Mouse (Mus musculus) hindlimb bud, embryonic 11.5 days (tissue): ENCODE results near the gene Chaf1a.
"Not testable (repeated sequence)": the region's sequence is repeated elsewhere in the genome, so short reads cannot be mapped to it uniquely, and the experiment has no call there.

Experiments
- DNase-seq: peaks from one replicate; pipeline ENCODE4 v3.0.0-alpha.2; 2012; ENCODE audit warnings: low read depth, low spot score; ENCODE audit errors: extremely low spot score

Chaf1a gene

GRCm38 (mm10) chr17:56079921-56080320, 39.7 kb downstream of the Chaf1a start:
- DNase-seq: no peak

- DNase-seq: peak; percentile 66
Measured at GRCm38 (mm10) chr17:56080781-56081585, 40.7 kb downstream of the Chaf1a start.

- DNase-seq: no peak
Measured at GRCm38 (mm10) chr17:56092312-56092711, 52.1 kb downstream of the Chaf1a start.

GRCm38 (mm10) chr17:56092794-56093193, 52.6 kb downstream of the Chaf1a start:
- no peak for DNase-seq

- DNase-seq: no peak
Measured at GRCm38 (mm10) chr17:56096883-56097282, 56.6 kb downstream of the Chaf1a start.

- DNase-seq: no peak
Measured at GRCm38 (mm10) chr17:56098180-56098579, 57.9 kb downstream of the Chaf1a start.

- DNase-seq: no peak
Measured at GRCm38 (mm10) chr17:56098711-56099572, 58.7 kb downstream of the Chaf1a start.

- no peak for DNase-seq
Measured at GRCm38 (mm10) chr17:56100811-56101210, 60.6 kb downstream of the Chaf1a start.

GRCm38 (mm10) chr17:56102158-56102557, 61.9 kb downstream of the Chaf1a start:
- DNase-seq: no peak

- no peak for DNase-seq
Measured at GRCm38 (mm10) chr17:56102927-56103326, 62.7 kb downstream of the Chaf1a start.

- no peak for DNase-seq
Measured at GRCm38 (mm10) chr17:56103465-56104285, 63.4 kb downstream of the Chaf1a start.

- DNase-seq: not testable (repeated sequence)
Measured at GRCm38 (mm10) chr17:56104821-56105220, 64.6 kb downstream of the Chaf1a start.

GRCm38 (mm10) chr17:56106436-56106835, 66.2 kb downstream of the Chaf1a start:
- DNase-seq: not testable (repeated sequence)

GRCm38 (mm10) chr17:56106981-56107380, 66.7 kb downstream of the Chaf1a start:
- no peak for DNase-seq

GRCm38 (mm10) chr17:56107736-56108135, 67.5 kb downstream of the Chaf1a start:
- DNase-seq: no peak

GRCm38 (mm10) chr17:56108334-56109044, 68.2 kb downstream of the Chaf1a start:
- DNase-seq: no peak

- no peak for DNase-seq
Measured at GRCm38 (mm10) chr17:56109219-56110051, 69.2 kb downstream of the Chaf1a start, which contains the start of gene Plin4. Plin4 (minus strand) TSS chr17:56109803.

- no peak for DNase-seq
Measured at GRCm38 (mm10) chr17:56110571-56110970, 70.3 kb downstream of the Chaf1a start.

GRCm38 (mm10) chr17:56111021-56111420, 70.8 kb downstream of the Chaf1a start:
- DNase-seq: no peak
